Mouse (Mus musculus): ENCODE measurements at regions not wholly inside any gene's neighbourhood (a gene's known extent, or its start where the extent isn't known, plus 50 kb on each side); places are given as distances from the start of the nearest gene placed in this dataset.

DNA sequence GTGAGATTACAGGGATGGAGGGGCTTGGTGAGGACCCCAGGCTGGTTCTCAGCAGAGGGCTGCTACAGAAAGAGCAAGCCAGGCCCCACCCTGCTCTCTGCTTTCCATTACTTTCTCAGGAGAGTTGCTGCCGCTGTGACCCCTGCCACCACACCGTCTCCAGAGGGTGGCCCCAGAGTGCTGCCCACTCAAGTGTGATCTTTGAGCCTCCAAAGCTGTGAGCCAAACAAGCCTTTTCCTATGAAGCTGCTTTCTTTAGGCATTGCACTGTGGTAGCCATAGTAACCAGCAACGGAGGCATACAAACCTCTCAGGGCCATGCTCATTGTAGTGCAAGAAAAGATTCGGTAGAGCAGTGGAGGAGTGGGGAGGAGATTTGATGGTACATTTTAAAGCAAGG is 68.8 kb upstream of the Chst1 start:
- TF ChIP-seq CTCF (IDR thresholded peaks at IDR 0.05; ENCODE audit: extremely low read depth, insufficient read depth, insufficient read length, insufficient replicate concordance), result no peak
- no peak for TF ChIP-seq POLR2A (IDR thresholded peaks at IDR 0.05; ENCODE audit: low read depth, low read length)
